Mouse (Mus musculus): Measurements from ENCODE around the gene Gm49369.

The Gm49369 gene

GRCm38 (mm10) chr7:142394261-142395190 is 12.1 kb upstream of the Gm49369 start:
- DNase-seq (ENCODE audit: low read depth, low spot score): no peak

GRCm38 (mm10) chr7:142393191-142393590 is 10.7 kb upstream of the Gm49369 start:
- DNase-seq (ENCODE audit: low read depth, low spot score): peak; percentile 40

GRCm38 (mm10) chr7:142391609-142392008 is 9.1 kb upstream of the Gm49369 start:
- DNase-seq (ENCODE audit: low read depth, low spot score): no peak

GRCm38 (mm10) chr7:142391108-142391507 is 8.6 kb upstream of the Gm49369 start:
- no peak for DNase-seq (ENCODE audit: low read depth, low spot score)

GRCm38 (mm10) chr7:142389961-142390650 is 7.6 kb upstream of the Gm49369 start:
- no peak for DNase-seq (ENCODE audit: low read depth, low spot score)

- DNase-seq (ENCODE audit: low read depth, low spot score): no peak
These were observed 6.3 kb upstream of the Gm49369 start for GRCm38 (mm10) chr7:142388740-142389139.

- DNase-seq (ENCODE audit: low read depth, low spot score): peak; percentile 27
These were observed 5.7 kb upstream of the Gm49369 start for GRCm38 (mm10) chr7:142388198-142388597.

GRCm38 (mm10) chr7:142387419-142388148 is 5.1 kb upstream of the Gm49369 start, which contains the start of gene Ctsd:
Ctsd (minus strand) TSS chr7:142388038.
- peak; percentile 92 for DNase-seq (ENCODE audit: low read depth, low spot score)

GRCm38 (mm10) chr7:142386621-142387201 is 4.2 kb upstream of the Gm49369 start:
- DNase-seq (ENCODE audit: low read depth, low spot score): no peak

- no peak for DNase-seq (ENCODE audit: low read depth, low spot score)
These were observed 3.4 kb upstream of the Gm49369 start for GRCm38 (mm10) chr7:142385742-142386403.

- DNase-seq (ENCODE audit: low read depth, low spot score): no peak
These were observed 1.8 kb upstream of the Gm49369 start for GRCm38 (mm10) chr7:142384306-142384705.

GRCm38 (mm10) chr7:142381175-142381574 is 1.3 kb downstream of the Gm49369 start:
- peak; percentile 75 for DNase-seq (ENCODE audit: low read depth, low spot score)

GRCm38 (mm10) chr7:142379186-142379585 is 3.3 kb downstream of the Gm49369 start:
- DNase-seq (ENCODE audit: low read depth, low spot score): peak; percentile 21

- DNase-seq (ENCODE audit: low read depth, low spot score): no peak
These were observed 5.1 kb downstream of the Gm49369 start for GRCm38 (mm10) chr7:142377233-142377925.

- no peak for DNase-seq (ENCODE audit: low read depth, low spot score)
These were observed 6.4 kb downstream of the Gm49369 start for GRCm38 (mm10) chr7:142376096-142376495.

- DNase-seq (ENCODE audit: low read depth, low spot score): no peak
These were observed 7.2 kb downstream of the Gm49369 start for GRCm38 (mm10) chr7:142375261-142375724.

- DNase-seq (ENCODE audit: low read depth, low spot score): no peak
These were observed 8.0 kb downstream of the Gm49369 start for GRCm38 (mm10) chr7:142374413-142375015.

- DNase-seq (ENCODE audit: low read depth, low spot score): no peak
These were observed 8.6 kb downstream of the Gm49369 start, which contains the start of gene Ifitm10 for GRCm38 (mm10) chr7:142373641-142374412. Ifitm10 (minus strand) TSS chr7:142373753.

GRCm38 (mm10) chr7:142373039-142373438 is 9.4 kb downstream of the Gm49369 start:
- DNase-seq (ENCODE audit: low read depth, low spot score): no peak

Data from CD4-positive, CD25-positive, alpha-beta regulatory T cell, adult 2 months (primary cell).